Mouse (Mus musculus): Measurements from ENCODE around the gene Slc17a7. TPM values are rescaled to one million over a fixed set of nuclear protein-coding genes. Genes with fewer than 3 reads are reported as not detected.

The Slc17a7 gene
- total RNA-seq (2021) (under 1 TPM; 0.14 to 0.35 TPM), polyA plus RNA-seq (2012; rRNA removed) (0.10 and 0.11 TPM in 2 replicates)
- long read RNA-seq, result 0 reads

DNA sequence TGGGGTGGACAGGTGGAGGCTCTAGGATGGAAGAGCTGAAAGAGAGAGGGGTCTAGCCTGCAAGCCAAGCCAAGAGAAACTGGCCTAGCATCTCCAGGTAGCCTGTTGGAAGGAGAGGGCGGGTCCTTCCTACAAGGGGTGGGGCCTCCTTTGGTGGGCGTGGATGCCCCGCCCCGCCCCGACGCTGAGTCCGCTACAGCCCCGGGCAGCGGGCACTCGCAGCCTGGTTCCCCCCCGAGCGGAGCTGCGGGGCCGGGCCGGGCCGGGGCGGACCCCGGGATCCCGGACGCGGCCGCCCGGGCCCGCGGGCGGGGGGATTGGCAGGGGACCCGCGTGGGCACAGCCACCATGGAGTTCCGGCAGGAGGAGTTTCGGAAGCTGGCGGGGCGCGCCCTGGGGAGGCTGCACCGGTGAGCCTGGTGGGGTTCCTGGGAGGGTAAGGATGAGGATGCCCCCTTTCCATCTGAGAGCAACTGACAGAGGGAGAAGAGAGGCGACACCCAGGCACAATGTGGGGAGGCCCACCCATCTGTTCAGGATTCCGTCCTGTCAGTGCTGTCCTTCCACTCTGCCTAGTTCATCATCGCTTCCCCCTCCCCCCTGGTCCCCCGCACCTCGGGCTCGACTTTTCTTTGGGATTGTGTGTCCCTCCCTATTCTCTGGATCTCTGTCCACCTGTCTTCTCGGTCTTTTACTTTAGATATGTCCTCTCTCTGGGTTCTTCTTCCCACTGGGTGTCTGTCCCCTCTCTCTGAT lies at the start of gene Slc17a7:
Gene Slc17a7, plus strand, starts transcription at position 215 of the 756 bp plus-strand sequence.
- no peak for DNase-seq

DNA sequence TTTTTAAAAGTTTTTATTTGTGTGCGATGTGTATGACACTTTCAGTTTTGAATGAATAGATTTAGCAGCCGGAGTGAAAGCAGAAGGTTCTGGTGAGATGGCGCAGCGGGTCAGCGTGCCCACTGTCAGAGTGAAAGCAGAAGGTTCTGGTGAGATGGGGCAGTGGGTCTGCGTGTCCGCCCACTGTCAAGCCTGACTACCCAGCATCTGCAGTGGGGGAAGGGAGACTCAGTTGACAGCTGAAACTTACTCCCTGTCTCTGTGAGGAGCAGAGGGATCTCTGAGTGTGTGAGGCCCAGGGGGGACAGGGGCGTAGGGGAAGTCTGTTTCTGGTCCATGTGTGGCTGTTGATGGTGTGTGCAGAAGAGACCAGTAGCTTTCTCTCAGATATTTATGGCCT lies 46.2 kb upstream of the Slc17a7 start:
- DNase-seq, result no peak

GRCm38 (mm10) chr7:45118336-45118735 lies 45.4 kb upstream of the Slc17a7 start:
- peak; percentile 66 for DNase-seq

GRCm38 (mm10) chr7:45119780-45120709 lies 43.7 kb upstream of the Slc17a7 start:
- DNase-seq, result no peak

GRCm38 (mm10) chr7:45121404-45121803 lies 42.3 kb upstream of the Slc17a7 start:
- peak; percentile 60 for DNase-seq

- DNase-seq, result no peak
Observed at GRCm38 (mm10) chr7:45121966-45122365, 41.8 kb upstream of the Slc17a7 start.

- no peak for DNase-seq
Observed at GRCm38 (mm10) chr7:45122561-45123185, 41.1 kb upstream of the Slc17a7 start.

DNA sequence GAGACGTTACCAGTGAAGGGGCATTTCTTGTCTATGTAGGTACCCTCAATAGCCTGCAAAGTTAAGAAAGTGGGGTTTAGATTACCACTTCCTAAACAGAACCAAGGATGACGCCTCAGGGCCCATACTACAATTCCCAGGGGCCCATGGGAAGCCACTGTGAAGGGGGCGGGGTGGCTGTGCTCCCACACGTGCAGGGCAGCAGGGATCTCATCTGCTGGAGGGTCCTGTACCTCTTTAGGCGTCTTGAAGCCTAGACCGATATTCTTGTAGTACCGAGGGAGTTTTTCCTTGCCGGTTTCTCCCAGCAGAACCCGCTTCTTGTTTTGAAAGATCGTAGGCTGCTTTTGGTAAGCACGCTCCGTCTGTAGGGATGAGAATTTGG lies 40.6 kb upstream of the Slc17a7 start:
- peak; percentile 42 for DNase-seq

GRCm38 (mm10) chr7:45124224-45125143 lies 39.3 kb upstream of the Slc17a7 start, which contains the start of gene Rps11:
Gene Rps11 (minus strand): TSS chr7:45124439.
- DNase-seq, result peak; percentile 99

GRCm38 (mm10) chr7:45125144-45125600 lies 38.6 kb upstream of the Slc17a7 start:
- DNase-seq, result no peak

DNA sequence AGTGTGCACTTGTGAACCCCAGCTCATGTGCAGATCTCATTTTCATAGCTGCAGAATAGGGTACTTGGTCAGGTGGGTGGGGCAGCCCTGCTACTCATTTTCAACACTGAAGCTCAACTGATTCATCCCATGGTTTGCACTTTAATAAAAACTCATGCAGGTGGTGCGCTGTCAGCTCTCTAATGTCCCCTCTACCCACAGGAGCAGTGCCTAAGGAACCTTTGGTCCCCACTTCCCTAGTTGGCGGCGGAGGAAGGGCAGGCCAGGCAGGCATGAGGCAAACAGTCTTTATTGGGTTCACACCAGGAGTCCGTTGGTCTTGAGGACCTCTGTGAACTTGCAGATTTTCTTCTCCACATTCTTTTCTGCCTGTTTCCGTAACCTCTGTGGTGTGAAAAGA lies 38.1 kb upstream of the Slc17a7 start:
- peak; percentile 19 for DNase-seq

DNA sequence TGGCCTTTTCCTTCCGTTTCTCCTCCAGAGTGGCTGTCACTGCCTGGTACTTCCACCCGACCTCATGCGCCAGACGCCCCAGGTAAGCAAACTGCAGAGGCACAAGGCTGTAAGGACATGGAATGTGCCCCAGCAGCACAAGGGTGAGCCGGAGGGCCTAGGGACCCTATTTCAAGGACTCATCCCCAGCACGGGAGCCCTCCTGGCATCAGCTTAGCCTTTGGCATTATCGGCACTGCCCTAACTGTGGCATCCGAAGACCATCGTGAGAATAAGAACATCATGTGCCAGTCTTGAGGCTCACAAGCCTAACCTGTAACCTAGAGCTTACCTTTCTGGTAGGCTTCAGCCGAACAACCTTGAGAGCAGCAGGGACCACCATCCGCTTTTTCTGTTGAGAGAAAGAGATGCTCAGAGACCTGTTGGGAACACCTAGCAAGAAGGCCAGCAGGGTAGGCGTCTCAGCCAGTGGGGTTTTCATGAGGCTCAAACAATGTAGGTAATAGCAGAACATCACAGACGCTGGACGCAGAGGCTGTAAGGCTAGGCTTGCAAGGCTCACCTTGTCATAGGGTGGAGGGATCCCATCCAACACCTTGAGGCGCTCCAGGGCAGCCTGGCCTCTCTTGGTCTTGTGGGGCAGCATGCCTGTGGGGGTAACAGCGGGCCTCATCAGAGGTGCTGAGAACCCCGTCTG lies 37.5 kb upstream of the Slc17a7 start:
- DNase-seq, result peak; percentile 26

DNA sequence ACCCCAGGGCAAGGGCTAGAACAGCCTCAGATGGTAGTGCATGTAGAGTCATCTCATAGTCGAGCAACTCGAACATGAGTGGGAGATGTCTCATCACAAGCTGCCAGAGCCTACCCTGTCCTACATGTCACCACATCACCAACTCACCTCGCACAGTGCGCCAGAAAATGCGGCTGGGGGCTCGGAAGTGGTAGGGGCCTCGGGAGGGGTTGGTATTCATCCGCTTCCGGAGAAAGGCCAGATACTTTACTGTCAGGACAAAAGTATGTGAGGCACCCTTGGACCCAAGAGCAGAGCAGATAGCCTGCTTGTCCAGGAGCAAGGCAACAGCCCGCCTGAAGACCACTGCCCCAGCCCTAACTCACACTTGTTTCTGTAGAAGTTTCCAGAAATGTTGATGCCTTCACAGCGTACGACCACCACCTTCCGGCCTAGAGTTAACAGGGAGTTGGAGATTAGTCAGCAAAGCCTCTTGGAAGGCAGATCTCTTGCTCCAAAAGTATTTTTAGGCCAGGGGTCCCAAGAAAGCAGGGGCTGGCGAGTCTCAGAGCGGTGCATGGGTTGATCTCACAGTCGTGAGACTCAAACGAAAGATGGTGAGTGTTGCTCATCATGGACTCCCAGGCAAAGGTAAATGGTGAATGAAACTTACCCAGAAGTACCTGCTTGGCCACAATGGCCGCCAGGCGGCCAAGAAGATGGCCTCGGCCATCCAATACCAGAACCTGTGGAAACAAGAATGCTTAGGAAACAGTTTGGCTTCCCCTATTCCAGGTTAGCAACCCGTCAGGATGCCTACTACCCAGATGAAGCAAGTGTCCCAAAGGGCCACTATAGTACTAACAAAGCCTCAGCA lies 36.7 kb upstream of the Slc17a7 start:
- DNase-seq, result peak; percentile 22

DNA sequence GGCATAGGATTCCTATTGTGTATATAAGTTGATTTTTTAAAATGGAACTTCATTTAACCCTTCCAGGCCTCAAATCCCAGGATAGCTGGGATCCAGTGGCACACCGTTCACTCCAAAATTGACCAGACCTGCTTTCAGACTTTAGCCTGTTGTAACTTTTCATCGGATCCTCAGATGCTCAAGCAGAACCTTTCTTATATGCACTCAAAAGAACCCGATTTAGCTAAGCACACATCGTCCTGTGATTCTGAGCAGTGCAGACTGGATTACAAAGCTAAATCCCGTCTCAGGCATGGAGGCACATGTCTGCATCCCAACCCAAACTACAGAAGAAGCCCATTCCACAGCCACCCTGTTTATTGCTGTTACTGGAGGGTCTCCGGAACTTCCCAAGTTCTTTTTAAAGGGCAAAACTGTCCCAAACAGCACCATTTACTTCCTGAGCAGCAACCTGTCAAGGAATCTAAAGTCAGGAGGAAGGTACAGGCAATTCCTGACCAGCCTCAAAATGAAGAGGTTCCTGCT lies 36.0 kb upstream of the Slc17a7 start:
- no peak for DNase-seq

GRCm38 (mm10) chr7:45128624-45129246 lies 35.0 kb upstream of the Slc17a7 start, which contains the start of gene Rpl13a:
Gene Rpl13a (minus strand): TSS chr7:45128761.
- peak; percentile 99 for DNase-seq

DNA sequence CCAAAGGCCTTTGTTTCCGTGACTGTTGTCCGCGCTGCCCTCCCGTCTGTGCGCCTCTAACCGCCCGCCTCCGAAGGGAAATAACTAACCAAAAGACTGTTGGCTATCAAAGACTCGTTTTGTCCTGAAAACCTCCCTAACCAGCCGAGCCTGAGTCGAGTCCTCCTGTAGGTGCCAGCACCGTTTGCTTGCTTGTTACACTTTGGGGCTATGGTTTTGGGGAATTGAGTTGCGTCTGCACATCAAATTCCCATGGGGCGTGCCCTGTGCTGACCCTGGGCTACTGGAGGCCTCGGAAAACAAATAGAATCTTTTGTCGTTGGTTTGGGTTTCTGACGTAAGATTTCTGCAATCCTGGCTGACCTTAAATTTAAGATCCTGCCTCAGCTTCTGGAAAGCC lies 34.4 kb upstream of the Slc17a7 start:
- DNase-seq, result no peak

DNA sequence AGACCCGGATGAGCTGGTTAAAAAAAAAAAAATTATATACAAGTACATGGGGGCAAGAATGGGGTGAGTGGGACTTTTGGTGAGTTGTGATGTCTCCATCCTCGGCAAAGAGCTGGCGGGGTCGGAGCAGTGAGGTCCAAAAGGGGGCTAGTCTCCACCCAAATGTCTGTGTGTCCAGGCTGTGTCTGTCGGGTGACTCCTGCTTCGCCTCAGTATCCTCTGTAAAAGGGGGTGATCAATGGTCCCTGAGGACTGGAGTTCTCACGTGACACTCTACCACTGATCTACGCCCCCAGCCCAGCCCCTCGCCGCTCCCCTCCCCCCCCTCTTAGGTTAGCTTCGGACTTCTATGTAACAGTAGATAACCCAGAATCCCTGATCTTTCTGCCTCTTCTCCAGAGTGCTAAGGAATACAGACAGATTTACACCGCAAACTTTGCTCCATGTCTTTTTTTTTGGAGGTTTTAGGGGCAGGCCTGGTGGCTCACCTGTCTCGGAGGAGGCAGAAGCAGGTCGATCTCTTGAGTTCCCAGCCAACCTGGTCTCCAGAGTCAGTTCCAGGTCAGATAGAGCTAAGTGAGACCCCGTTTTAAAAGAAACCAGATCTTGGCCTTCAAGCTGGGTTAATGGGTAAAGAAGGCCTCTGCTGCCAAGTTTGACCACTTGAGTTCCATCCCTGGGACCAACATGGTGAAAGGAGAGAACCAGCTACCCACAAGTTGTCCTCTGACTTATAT lies 33.8 kb upstream of the Slc17a7 start:
- DNase-seq, result no peak

DNA sequence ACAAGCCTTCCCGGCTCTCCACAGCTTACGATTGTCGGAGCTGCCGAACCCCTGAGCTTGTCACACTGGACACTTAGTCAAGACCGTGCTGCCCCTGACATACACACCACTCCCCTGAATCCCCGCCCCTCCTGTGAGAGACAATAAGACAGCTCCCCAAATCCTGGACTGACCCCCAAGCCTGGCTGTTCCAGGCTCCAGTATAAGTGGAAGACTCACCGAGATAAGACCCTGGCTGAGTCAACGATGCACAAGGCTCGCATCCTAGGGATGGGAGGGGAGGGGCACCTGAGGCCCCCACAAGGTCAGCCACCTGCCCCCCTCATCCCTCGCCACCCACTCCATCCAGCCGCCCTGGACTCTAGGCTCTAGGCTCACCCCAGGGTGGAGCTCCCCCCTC lies 31.9 kb upstream of the Slc17a7 start:
- no peak for DNase-seq

All from adrenal gland, adult 2 months (tissue).